Mouse (Mus musculus) midbrain, embryonic 14.5 days (tissue): ENCODE measurements around the gene Tbc1d24. TPM values are rescaled to one million over a fixed set of nuclear protein-coding genes. Genes with fewer than 3 reads are reported as not detected.
A peak's percentile ranks its signal among the peaks of the same experiment; 100 is the strongest.

Source experiments
- ATAC-seq: fragments of 200-750 bp; cut with Nextera tagmentation; 2 replicates; pipeline ENCODE4 v1.8.0; 2017; ENCODE audit warnings: moderate number of reproducible peaks, moderate library complexity; ENCODE audit not compliant: low FRiP score, low TSS enrichment
- DNase-seq: peaks from one replicate; pipeline ENCODE4 v3.0.0-alpha.2; 2015
- H3K27ac ChIP-seq: fragments of 300-500 bp; sonication (generic); replicated peaks from 2 replicates; pipeline ENCODE4 v1.5.1; 2014; ENCODE audit warnings: mild to moderate bottlenecking, low read depth, low read length, moderate library complexity
- H3K27me3 ChIP-seq: fragments of 300-500 bp; sonication (generic); 2 replicates; pipeline ENCODE4 v1.6.1; 2014; ENCODE audit warnings: low read length, control low read depth, mixed read lengths; ENCODE audit not compliant: control insufficient read depth, insufficient read depth
- H3K36me3 ChIP-seq: fragments of 300-500 bp; sonication (generic); 2 replicates; pipeline ENCODE4 v1.6.1; 2014; ENCODE audit warnings: low read length, control low read depth; ENCODE audit not compliant: control insufficient read depth, insufficient read depth
- H3K4me1 ChIP-seq: fragments of 300-500 bp; sonication (generic); 2 replicates; pipeline ENCODE4 v1.6.1; 2014; ENCODE audit warnings: mild to moderate bottlenecking, antibody characterized with exemption, low read length, control low read depth; ENCODE audit not compliant: control insufficient read depth, insufficient read depth
- H3K4me2 ChIP-seq: fragments of 300-500 bp; sonication (generic); 2 replicates; pipeline ENCODE4 v1.6.1; 2014; ENCODE audit warnings: mild to moderate bottlenecking, low read length, moderate library complexity
- H3K4me3 ChIP-seq: fragments of 300-500 bp; sonication (generic); replicated peaks from 2 replicates; pipeline ENCODE4 v1.5.1; 2014; ENCODE audit warnings: low read depth, low read length
- H3K9ac ChIP-seq: fragments of 300-500 bp; sonication (generic); replicated peaks from 2 replicates; pipeline ENCODE4 v1.6.1; 2014; ENCODE audit warnings: mild to moderate bottlenecking, low read length, moderate library complexity
- H3K9me3 ChIP-seq: fragments of 300-500 bp; sonication (generic); 2 replicates; pipeline ENCODE4 v1.6.1; 2016; ENCODE audit warnings: low read length, control low read depth, mixed read lengths; ENCODE audit not compliant: control insufficient read depth
- WGBS: fragments of 180-500 bp; shearing (Covaris S2); extraction: QIAGEN DNeasy Blood & Tissue Kit; methylation state at CpG from one replicate; pipeline ENCODE4 v1.1.7; 2014; 5-methylcytosine and 5-hydroxymethylcytosine counted together
- polyA plus RNA-seq: library from polyadenylated mRNA; unstranded; fragments of >200 nt; fragmentation: Nextera tagmentation; extraction: Ambion mirVana; gene quantifications from 2 replicates; pipeline ENCODE4 v1.2.1, GENCODE M21; 2014

Gene Tbc1d24
- polyA plus RNA-seq, 1 experiment from 2014 or later, result 25.9 TPM

GRCm38 (mm10) chr17:24199741-24200140 lies 5.6 kb downstream of the Tbc1d24 start:
- DNase-seq (no peak), ATAC-seq (no peak)
- no peak overlapping the region for H3K27ac ChIP-seq
- H3K9me3 ChIP-seq, result no peaks in the 10 kb centered on the region
- 67% methylated on average over 4 of the region's 4 CpGs for WGBS
- no peaks in the 10 kb centered on the region for H3K36me3 ChIP-seq
- peaks cover 23% of the 10 kb centered on the region for H3K4me1 ChIP-seq
- H3K4me2 ChIP-seq, result no peak overlapping the region
- no peak overlapping the region for H3K9ac ChIP-seq
- H3K27me3 ChIP-seq, result no peaks in the 10 kb centered on the region
- no peak overlapping the region for H3K4me3 ChIP-seq

- Histone ChIP-seq H3K9ac (no peak overlapping the region), H3K27ac (no peak overlapping the region), H3K36me3 (0 out of 2 replicates have a peak, but pooled peaks cover 2% of the 10 kb centered on the region), H3K9me3 (no peaks in the 10 kb centered on the region), H3K27me3 (no peaks in the 10 kb centered on the region), H3K4me2 (no peak overlapping the region), H3K4me1 (peaks cover 18% of the 10 kb centered on the region), H3K4me3 (no peak overlapping the region)
- WGBS, result 89% methylated on average over 4 of the region's 4 CpGs
- DNase-seq (no peak), ATAC-seq (no peak)
Measured at GRCm38 (mm10) chr17:24199252-24199651, 6.1 kb downstream of the Tbc1d24 start.

- Histone ChIP-seq H3K4me1 (no peaks in the 10 kb centered on the region), H3K9me3 (no peaks in the 10 kb centered on the region), H3K27me3 (no peaks in the 10 kb centered on the region), H3K9ac (0 out of 2 replicates have a peak overlapping the region, but pooled peaks have one; percentile 16), H3K36me3 (0 out of 2 replicates have a peak, but pooled peaks cover 3% of the 10 kb centered on the region), H3K4me2 (no peak overlapping the region), H3K4me3 (no peak overlapping the region), H3K27ac (no peak overlapping the region)
- 59% methylated on average over 15 of the region's 15 CpGs for WGBS
- no peak for ATAC-seq
- DNase-seq, result no peak
Measured at GRCm38 (mm10) chr17:24197032-24197824, 8.1 kb downstream of the Tbc1d24 start.

- Histone ChIP-seq H3K27me3 (no peaks in the 10 kb centered on the region), H3K4me3 (no peak overlapping the region), H3K4me2 (no peak overlapping the region), H3K36me3 (0 out of 2 replicates have a peak, but pooled peaks cover 3% of the 10 kb centered on the region), H3K27ac (no peak overlapping the region), H3K4me1 (no peaks in the 10 kb centered on the region), H3K9ac (no peak overlapping the region), H3K9me3 (no peaks in the 10 kb centered on the region)
- 80% methylated on average over 2 of the region's 2 CpGs for WGBS
- DNase-seq, result no peak
- ATAC-seq, result no peak
Measured at GRCm38 (mm10) chr17:24195349-24195748, 10.0 kb downstream of the Tbc1d24 start.

- ATAC-seq, result no peak
- H3K27me3 ChIP-seq, result no peaks in the 10 kb centered on the region
- no peak overlapping the region for H3K27ac ChIP-seq
- no peak overlapping the region for H3K9ac ChIP-seq
- H3K36me3 ChIP-seq, result peaks cover 10% of the 10 kb centered on the region; the same call in 1 of the 2 replicates
- WGBS, result 90% methylated on average over 5 of the region's 5 CpGs
- no peaks in the 10 kb centered on the region for H3K4me1 ChIP-seq
- H3K4me3 ChIP-seq, result no peak overlapping the region
- H3K9me3 ChIP-seq, result no peaks in the 10 kb centered on the region
- no peak overlapping the region for H3K4me2 ChIP-seq
- DNase-seq, result no peak
Measured at GRCm38 (mm10) chr17:24193769-24194168, 11.6 kb downstream of the Tbc1d24 start.

GRCm38 (mm10) chr17:24193268-24193667 lies 12.1 kb downstream of the Tbc1d24 start:
- ATAC-seq (no peak), DNase-seq (no peak)
- Histone ChIP-seq H3K4me1 (no peaks in the 10 kb centered on the region), H3K36me3 (peaks cover 15% of the 10 kb centered on the region; the same call in 1 of the 2 replicates), H3K4me3 (no peak overlapping the region), H3K27ac (no peak overlapping the region), H3K9me3 (no peaks in the 10 kb centered on the region), H3K27me3 (no peaks in the 10 kb centered on the region), H3K4me2 (no peak overlapping the region), H3K9ac (no peak overlapping the region)
- 93% methylated on average over 8 of the region's 8 CpGs for WGBS

GRCm38 (mm10) chr17:24192848-24193247 lies 12.5 kb downstream of the Tbc1d24 start:
- ATAC-seq (no peak), DNase-seq (no peak)
- Histone ChIP-seq H3K27me3 (no peaks in the 10 kb centered on the region), H3K4me1 (no peaks in the 10 kb centered on the region), H3K36me3 (peaks cover 19% of the 10 kb centered on the region; the same call in 1 of the 2 replicates), H3K9ac (no peak overlapping the region), H3K27ac (no peak overlapping the region), H3K4me3 (no peak overlapping the region), H3K9me3 (no peaks in the 10 kb centered on the region), H3K4me2 (no peak overlapping the region)
- WGBS, result 89% methylated on average over 8 of the region's 8 CpGs

- no peak overlapping the region for H3K4me3 ChIP-seq
- H3K36me3 ChIP-seq, result peaks cover 21% of the 10 kb centered on the region; the same call in 1 of the 2 replicates
- no peaks in the 10 kb centered on the region for H3K4me1 ChIP-seq
- WGBS, result 81% methylated on average over 4 of the region's 4 CpGs
- H3K9ac ChIP-seq, result no peak overlapping the region
- H3K27me3 ChIP-seq, result no peaks in the 10 kb centered on the region
- H3K9me3 ChIP-seq, result no peaks in the 10 kb centered on the region
- no peak overlapping the region for H3K27ac ChIP-seq
- H3K4me2 ChIP-seq, result no peak overlapping the region
- no peak for ATAC-seq
- DNase-seq, result no peak
Measured at GRCm38 (mm10) chr17:24191481-24191880, 13.9 kb downstream of the Tbc1d24 start.

GRCm38 (mm10) chr17:24190934-24191333 lies 14.4 kb downstream of the Tbc1d24 start:
- Histone ChIP-seq H3K36me3 (peaks cover 25% of the 10 kb centered on the region), H3K27me3 (no peaks in the 10 kb centered on the region), H3K9me3 (no peaks in the 10 kb centered on the region), H3K4me3 (no peak overlapping the region), H3K9ac (no peak overlapping the region), H3K4me2 (no peak overlapping the region), H3K27ac (no peak overlapping the region), H3K4me1 (no peaks in the 10 kb centered on the region)
- no peak for ATAC-seq
- no peak for DNase-seq
- WGBS, result 83% methylated on average over 2 of the region's 2 CpGs
